Mouse (Mus musculus): ENCODE measurements at regions not wholly inside any gene's neighbourhood (a gene's known extent, or its start where the extent isn't known, plus 50 kb on each side); places are given as distances from the start of the nearest gene placed in this dataset.
A peak's percentile ranks its signal among the peaks of the same experiment; 100 is the strongest.

DNA sequence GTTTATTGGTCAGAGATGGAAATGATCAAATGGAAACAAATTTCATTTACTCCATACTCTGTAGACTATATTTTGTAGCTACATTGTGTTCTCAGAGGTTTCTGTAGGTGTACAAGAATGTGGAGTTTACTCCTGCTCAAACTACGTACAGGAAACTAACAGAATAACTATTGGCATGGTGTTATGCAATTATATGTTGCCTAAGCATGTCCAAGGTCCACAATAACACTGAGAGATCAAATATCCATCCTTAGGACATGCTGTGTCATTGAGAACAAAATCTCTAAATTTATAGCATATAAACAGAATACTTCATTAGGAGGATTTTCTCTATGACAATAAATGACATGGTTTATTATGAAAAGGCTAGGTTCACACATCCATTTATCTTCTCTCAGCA lies 400.3 kb downstream of the Fam198b start:
- no peaks in the 10 kb centered on the region for H3K36me3 ChIP-seq (ENCODE audit: control insufficient read depth, insufficient read depth, low read length)
- no peak for ATAC-seq
- no peaks in the 10 kb centered on the region for H3K27me3 ChIP-seq (replicated peaks; ENCODE audit: control insufficient read depth, insufficient read depth, low read length)
- H3K9me3 ChIP-seq (ENCODE audit: control insufficient read depth, low read length) = no peaks in the 10 kb centered on the region
- H3K4me2 ChIP-seq (ENCODE audit: low read length) = no peak overlapping the region
- no peak overlapping the region for H3K4me3 ChIP-seq (ENCODE audit: low read length)
- no peak overlapping the region for H3K27ac ChIP-seq (ENCODE audit: low read depth, low read length)
- no peak overlapping the region for H3K9ac ChIP-seq (ENCODE audit: low read depth, low read length)
- WGBS = 82% methylated on average over 1 of the region's 1 CpGs
- no peaks in the 10 kb centered on the region for H3K4me1 ChIP-seq (ENCODE audit: control insufficient read depth, insufficient read depth, low read depth, low read length)

DNA sequence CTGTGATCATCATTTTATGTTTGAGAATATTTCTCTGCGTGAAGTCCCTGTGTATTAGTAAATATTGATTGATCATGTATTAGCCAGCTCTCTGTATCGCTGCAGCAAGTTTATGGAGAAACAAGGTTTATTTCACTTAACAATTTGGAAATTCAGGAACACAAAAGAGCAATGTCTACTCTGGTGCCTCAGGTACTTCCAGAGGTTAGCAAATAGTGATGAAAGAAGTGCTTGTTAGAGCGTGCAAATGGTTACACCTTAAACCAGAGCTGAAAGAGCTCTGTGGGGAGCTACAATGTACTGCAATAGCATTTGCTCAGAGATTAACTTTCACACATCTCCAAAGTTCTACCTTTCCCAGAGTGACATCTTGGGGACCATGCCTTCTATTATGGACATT lies 400.9 kb downstream of the Fam198b start:
- no peaks in the 10 kb centered on the region for H3K9me3 ChIP-seq (ENCODE audit: control insufficient read depth, low read length)
- no peak overlapping the region for H3K27ac ChIP-seq (ENCODE audit: low read depth, low read length)
- no peak overlapping the region for H3K9ac ChIP-seq (ENCODE audit: low read depth, low read length)
- H3K4me1 ChIP-seq (ENCODE audit: control insufficient read depth, insufficient read depth, low read depth, low read length) = no peaks in the 10 kb centered on the region
- H3K4me2 ChIP-seq (ENCODE audit: low read length) = no peak overlapping the region
- no peaks in the 10 kb centered on the region for H3K27me3 ChIP-seq (replicated peaks; ENCODE audit: control insufficient read depth, insufficient read depth, low read length)
- ATAC-seq = no peak
- H3K4me3 ChIP-seq (ENCODE audit: low read length) = no peak overlapping the region
- no peaks in the 10 kb centered on the region for H3K36me3 ChIP-seq (ENCODE audit: control insufficient read depth, insufficient read depth, low read length)
- WGBS = 89% methylated on average over 3 of the region's 3 CpGs

DNA sequence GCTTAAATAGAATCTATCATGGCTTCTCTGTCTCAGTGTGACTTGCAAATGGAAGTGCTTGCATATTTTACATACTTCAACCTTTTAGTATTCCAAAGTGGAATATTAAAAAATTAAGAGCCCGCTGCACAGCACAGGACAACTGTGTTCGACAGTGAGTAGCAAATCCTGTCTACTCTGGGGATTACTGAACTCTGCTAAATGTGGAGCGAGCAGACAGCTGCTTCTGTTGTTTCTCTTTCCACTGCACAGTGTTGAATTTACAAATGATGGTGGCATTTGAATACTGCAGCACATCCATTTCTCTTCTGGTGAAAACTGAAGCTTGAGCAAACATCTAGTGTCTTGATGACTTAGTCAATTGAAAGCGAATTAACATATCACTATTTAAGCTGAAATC lies 409.2 kb downstream of the Fam198b start:
- Histone ChIP-seq H3K36me3 (ENCODE audit: control insufficient read depth, insufficient read depth, low read length) (no peaks in the 10 kb centered on the region), H3K27ac (ENCODE audit: low read depth, low read length) (no peak overlapping the region), H3K27me3 (replicated peaks; ENCODE audit: control insufficient read depth, insufficient read depth, low read length) (no peaks in the 10 kb centered on the region), H3K4me3 (ENCODE audit: low read length) (no peak overlapping the region), H3K9ac (ENCODE audit: low read depth, low read length) (no peak overlapping the region), H3K4me2 (ENCODE audit: low read length) (no peak overlapping the region), H3K4me1 (ENCODE audit: control insufficient read depth, insufficient read depth, low read depth, low read length) (no peaks in the 10 kb centered on the region), H3K9me3 (ENCODE audit: control insufficient read depth, low read length) (no peaks in the 10 kb centered on the region)
- WGBS = 71% methylated on average over 4 of the region's 4 CpGs
- ATAC-seq = no peak

DNA sequence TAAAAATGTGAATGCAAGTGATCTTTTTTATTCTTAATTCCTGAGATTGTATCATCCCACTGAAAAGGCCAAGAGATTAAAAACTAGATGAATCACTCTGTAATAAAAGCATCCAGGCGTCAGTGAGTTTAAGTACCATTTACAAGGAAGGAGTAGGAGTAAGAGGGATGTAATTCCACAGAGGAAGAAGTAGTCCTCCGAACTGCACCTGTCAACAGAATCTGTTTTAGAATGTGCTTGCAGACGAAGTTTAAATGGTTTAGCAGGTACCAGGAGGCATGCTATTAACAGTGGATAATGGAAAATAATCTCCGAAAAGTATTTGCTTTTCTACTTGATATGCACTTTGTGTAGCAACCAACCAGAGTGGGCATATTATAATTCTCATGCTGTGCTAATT lies 423.3 kb downstream of the Fam198b start:
- H3K27ac ChIP-seq (ENCODE audit: low read depth, low read length) = no peak overlapping the region
- no peak overlapping the region for H3K4me3 ChIP-seq (ENCODE audit: low read length)
- 68% methylated on average over 4 of the region's 4 CpGs for WGBS
- ATAC-seq = no peak
- no peak overlapping the region for H3K9ac ChIP-seq (ENCODE audit: low read depth, low read length)
- H3K36me3 ChIP-seq (ENCODE audit: control insufficient read depth, insufficient read depth, low read length) = no peaks in the 10 kb centered on the region
- no peak overlapping the region for H3K4me2 ChIP-seq (ENCODE audit: low read length)
- no peaks in the 10 kb centered on the region for H3K4me1 ChIP-seq (ENCODE audit: control insufficient read depth, insufficient read depth, low read depth, low read length)
- no peaks in the 10 kb centered on the region for H3K27me3 ChIP-seq (replicated peaks; ENCODE audit: control insufficient read depth, insufficient read depth, low read length)
- no peaks in the 10 kb centered on the region for H3K9me3 ChIP-seq (ENCODE audit: control insufficient read depth, low read length)

DNA sequence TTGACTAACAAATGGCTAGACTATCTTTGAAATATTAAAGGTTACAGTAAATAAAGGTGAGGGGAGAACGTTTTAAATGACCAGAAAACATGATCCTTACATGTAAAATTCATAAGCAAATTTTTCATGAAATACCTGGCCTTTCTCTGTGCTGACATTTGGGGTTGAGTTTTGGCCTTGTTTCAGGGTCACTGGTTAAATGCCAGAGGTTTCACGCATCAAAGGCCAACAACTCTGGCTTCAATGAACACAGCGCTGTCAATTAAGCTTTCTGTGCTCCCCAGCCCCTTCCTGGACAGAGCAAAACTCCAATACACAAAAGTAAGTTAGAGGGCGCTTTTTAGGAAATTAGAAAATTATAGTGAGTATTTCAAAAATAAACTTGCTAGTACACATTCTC lies 425.6 kb downstream of the Fam198b start:
- ATAC-seq = no peak
- Histone ChIP-seq H3K4me1 (ENCODE audit: control insufficient read depth, insufficient read depth, low read depth, low read length) (no peaks in the 10 kb centered on the region), H3K36me3 (ENCODE audit: control insufficient read depth, insufficient read depth, low read length) (no peaks in the 10 kb centered on the region), H3K4me3 (ENCODE audit: low read length) (no peak overlapping the region), H3K27ac (ENCODE audit: low read depth, low read length) (no peak overlapping the region), H3K9me3 (ENCODE audit: control insufficient read depth, low read length) (no peaks in the 10 kb centered on the region), H3K4me2 (ENCODE audit: low read length) (no peak overlapping the region), H3K27me3 (replicated peaks; ENCODE audit: control insufficient read depth, insufficient read depth, low read length) (no peaks in the 10 kb centered on the region), H3K9ac (ENCODE audit: low read depth, low read length) (no peak overlapping the region)
- 68% methylated on average over 4 of the region's 4 CpGs for WGBS

DNA sequence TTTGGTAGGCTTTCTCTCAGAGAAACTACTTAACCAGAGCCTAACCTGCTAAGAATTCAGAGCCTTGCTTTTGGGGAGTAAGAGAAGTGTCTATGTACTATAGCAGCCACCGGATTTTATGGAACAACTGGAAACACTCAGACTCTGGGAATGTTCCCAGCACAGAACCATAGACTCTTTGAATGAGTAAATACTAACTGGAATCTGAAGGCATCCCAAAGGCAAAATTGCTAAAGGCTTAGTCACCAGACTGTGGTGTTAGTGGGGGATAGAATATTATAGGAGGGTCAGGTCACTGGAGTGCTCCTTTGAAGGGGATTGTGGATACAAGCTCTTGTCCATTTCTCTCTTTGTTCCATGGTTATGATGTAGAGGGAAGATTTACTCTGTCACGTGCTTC lies 427.4 kb downstream of the Fam198b start:
- Histone ChIP-seq H3K4me1 (ENCODE audit: control insufficient read depth, insufficient read depth, low read depth, low read length) (no peaks in the 10 kb centered on the region), H3K4me3 (ENCODE audit: low read length) (no peak overlapping the region), H3K27me3 (replicated peaks; ENCODE audit: control insufficient read depth, insufficient read depth, low read length) (no peaks in the 10 kb centered on the region), H3K27ac (ENCODE audit: low read depth, low read length) (no peak overlapping the region), H3K36me3 (ENCODE audit: control insufficient read depth, insufficient read depth, low read length) (no peaks in the 10 kb centered on the region), H3K9ac (ENCODE audit: low read depth, low read length) (no peak overlapping the region), H3K4me2 (ENCODE audit: low read length) (no peak overlapping the region), H3K9me3 (ENCODE audit: control insufficient read depth, low read length) (no peaks in the 10 kb centered on the region)
- 83% methylated on average over 2 of the region's 2 CpGs for WGBS
- ATAC-seq = no peak

DNA sequence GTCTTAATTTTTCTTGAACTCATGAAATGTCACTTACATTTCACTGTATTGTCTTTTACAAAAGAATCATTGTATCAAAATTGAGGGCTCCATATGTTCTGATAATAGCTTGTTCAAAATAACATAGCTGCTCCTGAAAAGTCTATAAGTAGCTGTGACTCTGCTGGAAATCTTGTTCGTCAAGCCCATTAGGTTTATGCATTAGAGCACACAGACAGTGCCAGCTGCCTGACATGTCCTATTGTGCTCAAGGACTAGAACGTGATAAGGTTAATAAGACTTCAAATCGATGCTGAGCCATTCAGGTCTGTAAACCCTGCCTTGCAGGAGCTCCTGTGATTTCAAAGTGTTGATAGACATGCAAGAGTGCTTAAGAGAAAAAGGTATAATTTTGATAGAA lies 438.0 kb downstream of the Fam198b start:
- H3K9me3 ChIP-seq (ENCODE audit: control insufficient read depth, low read length) = no peaks in the 10 kb centered on the region
- no peaks in the 10 kb centered on the region for H3K27me3 ChIP-seq (replicated peaks; ENCODE audit: control insufficient read depth, insufficient read depth, low read length)
- ATAC-seq = 0 out of 2 replicates have a peak, but pooled peaks have one; percentile 52
- H3K9ac ChIP-seq (ENCODE audit: low read depth, low read length) = no peak overlapping the region
- 38% methylated on average over 3 of the region's 3 CpGs for WGBS
- H3K4me2 ChIP-seq (ENCODE audit: low read length) = no peak overlapping the region
- no peak overlapping the region for H3K27ac ChIP-seq (ENCODE audit: low read depth, low read length)
- no peaks in the 10 kb centered on the region for H3K4me1 ChIP-seq (ENCODE audit: control insufficient read depth, insufficient read depth, low read depth, low read length)
- no peak overlapping the region for H3K4me3 ChIP-seq (ENCODE audit: low read length)
- H3K36me3 ChIP-seq (ENCODE audit: control insufficient read depth, insufficient read depth, low read length) = no peaks in the 10 kb centered on the region

DNA sequence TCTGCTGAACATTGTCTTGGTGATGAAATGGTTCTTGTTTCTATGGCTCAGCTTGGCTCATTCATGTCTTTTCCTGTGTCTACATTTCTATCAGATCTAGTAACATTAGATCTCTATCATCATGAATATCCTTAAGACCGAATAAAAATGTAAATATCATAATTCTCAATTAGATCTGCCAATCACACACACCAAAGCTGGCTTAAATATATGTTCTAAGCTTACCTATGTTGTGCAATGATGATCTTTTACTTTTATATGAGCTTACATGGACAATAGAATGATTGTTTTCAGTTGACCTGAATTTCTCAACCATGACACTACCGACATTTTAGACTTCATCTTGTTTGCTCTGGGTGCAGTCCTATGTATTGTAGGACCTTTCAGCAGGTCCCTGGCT lies 440.4 kb downstream of the Fam198b start:
- 89% methylated on average over 2 of the region's 2 CpGs for whole genome bisulfite sequencing
- Histone ChIP-seq H3K4me3 (ENCODE audit: low read length) (no peak overlapping the region), H3K27me3 (replicated peaks; ENCODE audit: control insufficient read depth, insufficient read depth, low read length) (no peaks in the 10 kb centered on the region), H3K9ac (ENCODE audit: low read depth, low read length) (no peak overlapping the region), H3K4me1 (ENCODE audit: control insufficient read depth, insufficient read depth, low read depth, low read length) (no peaks in the 10 kb centered on the region), H3K4me2 (ENCODE audit: low read length) (no peak overlapping the region), H3K27ac (ENCODE audit: low read depth, low read length) (no peak overlapping the region), H3K36me3 (ENCODE audit: control insufficient read depth, insufficient read depth, low read length) (no peaks in the 10 kb centered on the region), H3K9me3 (ENCODE audit: control insufficient read depth, low read length) (no peaks in the 10 kb centered on the region)
- ATAC-seq = no peak

DNA sequence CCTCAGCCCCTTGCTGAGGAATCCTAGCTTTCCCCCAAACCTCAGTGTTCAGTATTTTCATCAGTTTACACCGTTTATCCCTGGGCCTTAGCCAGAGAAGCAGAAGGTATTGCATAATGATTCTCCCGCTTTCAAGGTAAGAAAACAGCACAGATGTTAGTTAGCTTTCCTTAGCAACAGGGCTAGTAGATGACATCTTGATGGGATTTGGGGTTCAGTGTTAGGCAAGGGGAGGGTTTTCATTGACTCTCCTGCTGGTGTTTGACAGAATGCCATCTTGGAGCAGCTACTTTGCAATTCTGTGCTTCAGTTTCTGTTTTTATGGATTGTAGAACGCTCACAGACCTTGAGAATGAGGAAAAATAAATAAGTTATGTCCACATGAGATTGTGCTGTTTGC lies 447.4 kb downstream of the Fam198b start:
- Histone ChIP-seq H3K4me2 (ENCODE audit: low read length) (no peak overlapping the region), H3K4me3 (ENCODE audit: low read length) (no peak overlapping the region), H3K9me3 (ENCODE audit: control insufficient read depth, low read length) (no peaks in the 10 kb centered on the region), H3K27me3 (replicated peaks; ENCODE audit: control insufficient read depth, insufficient read depth, low read length) (no peaks in the 10 kb centered on the region), H3K27ac (ENCODE audit: low read depth, low read length) (no peak overlapping the region), H3K36me3 (ENCODE audit: control insufficient read depth, insufficient read depth, low read length) (no peaks in the 10 kb centered on the region), H3K9ac (ENCODE audit: low read depth, low read length) (no peak overlapping the region), H3K4me1 (ENCODE audit: control insufficient read depth, insufficient read depth, low read depth, low read length) (no peaks in the 10 kb centered on the region)
- peak; percentile 38; the same call in 1 of the 2 replicates for ATAC-seq
- 62% methylated on average over 3 of the region's 3 CpGs for WGBS

DNA sequence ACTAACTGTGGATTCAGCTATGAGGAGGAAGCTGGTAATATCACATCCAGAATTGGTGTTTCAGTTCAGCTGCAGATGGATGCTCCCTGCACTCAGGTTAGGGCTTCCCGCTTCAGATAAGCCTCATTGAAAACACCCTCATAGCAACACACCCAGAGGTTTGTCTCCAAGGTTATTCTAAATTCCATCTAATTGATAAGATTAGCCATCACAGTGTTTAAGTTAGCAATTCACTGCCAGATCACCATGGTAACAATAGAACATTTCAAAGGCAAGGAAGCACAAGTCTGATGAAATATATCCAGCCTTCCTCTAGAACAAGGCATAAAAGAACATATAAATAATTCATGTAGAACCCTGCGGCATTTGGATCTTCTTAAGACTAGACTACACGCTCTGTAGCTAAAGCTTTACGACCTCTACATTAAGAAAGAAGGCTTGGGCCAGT lies 450.1 kb downstream of the Fam198b start:
- H3K36me3 ChIP-seq (ENCODE audit: control insufficient read depth, insufficient read depth, low read length) = no peaks in the 10 kb centered on the region
- H3K27ac ChIP-seq (ENCODE audit: low read depth, low read length) = no peak overlapping the region
- no peaks in the 10 kb centered on the region for H3K4me1 ChIP-seq (ENCODE audit: control insufficient read depth, insufficient read depth, low read depth, low read length)
- no peak overlapping the region for H3K9ac ChIP-seq (ENCODE audit: low read depth, low read length)
- H3K9me3 ChIP-seq (ENCODE audit: control insufficient read depth, low read length) = no peaks in the 10 kb centered on the region
- H3K4me2 ChIP-seq (ENCODE audit: low read length) = no peak overlapping the region
- ATAC-seq = peak; percentile 72
- no peak overlapping the region for H3K4me3 ChIP-seq (ENCODE audit: low read length)
- 18% methylated on average over 4 of the region's 4 CpGs for WGBS
- H3K27me3 ChIP-seq (replicated peaks; ENCODE audit: control insufficient read depth, insufficient read depth, low read length) = no peaks in the 10 kb centered on the region

Data from hindbrain, embryonic 16.5 days (tissue).